Mouse (Mus musculus) CD4-positive, CD25-positive, alpha-beta regulatory T cell, adult 9 weeks (primary cell): Measurements from ENCODE around the gene Klrk1. TPM values are rescaled to one million over a fixed set of nuclear protein-coding genes. Genes with fewer than 3 reads are reported as not detected.

Source experiments
- polyA plus RNA-seq: library from polyadenylated mRNA; unstranded; fragments of 100-300 nt; shearing (Covaris generic); gene quantifications from one replicate; pipeline ENCODE4 v1.2.1, GENCODE M21; 2017

Klrk1 gene
- polyA plus RNA-seq, result 2.4 TPM

GRCm38 (mm10) chr6:129623735-129624134 is at the start of gene Klrk1:
TSS of gene Klrk1 (minus strand) at chr6:129623864.

GRCm38 (mm10) chr6:129660589-129660988 is 36.9 kb upstream of the Klrk1 start, which contains the start of gene Klrc2:
TSS of gene Klrc2 (minus strand) at chr6:129660689.

GRCm38 (mm10) chr6:129643237-129643636 is 19.6 kb upstream of the Klrk1 start, which contains the start of gene Klrc3:
TSS of gene Klrc3 (minus strand) at chr6:129643337.

GRCm38 (mm10) chr6:129591508-129591907 is 32.2 kb downstream of the Klrk1 start, which contains the start of gene Klrd1:
TSS of gene Klrd1 (plus strand) at chr6:129591782.

GRCm38 (mm10) chr6:129577605-129578004 is 46.1 kb downstream of the Klrk1 start, which contains the start of gene Klre1:
TSS of gene Klre1 (plus strand) at chr6:129577905.

Other genes with a start within 250 kb of the Klrk1 start
- not detected for gene Clec12b, start 238.0 kb downstream of the Klrk1 start, polyA plus RNA-seq
- gene Clec1b, start 226.6 kb downstream of the Klrk1 start, polyA plus RNA-seq, result 1.1 TPM
- not detected for gene Clec9a, start 215.0 kb downstream of the Klrk1 start, polyA plus RNA-seq
- not detected for gene Clec1a, start 171.9 kb downstream of the Klrk1 start, polyA plus RNA-seq
- gene Olr1, start 116.7 kb downstream of the Klrk1 start, polyA plus RNA-seq, result 0.79 TPM
- not detected for gene Tmem52b, start 111.3 kb downstream of the Klrk1 start, polyA plus RNA-seq
- gene Gabarapl1, start 90.7 kb downstream of the Klrk1 start, polyA plus RNA-seq, result 21.1 TPM
- 0.43 TPM for gene Klre1, start 46.0 kb downstream of the Klrk1 start, polyA plus RNA-seq
- gene Klrd1, start 32.1 kb downstream of the Klrk1 start, polyA plus RNA-seq, result 6.3 TPM
- not detected for gene Klrc3, start 19.5 kb upstream of the Klrk1 start, polyA plus RNA-seq
- gene Klrc2, start 36.8 kb upstream of the Klrk1 start, polyA plus RNA-seq, result 0.42 TPM
- 1.7 TPM for gene Klrc1, start 55.1 kb upstream of the Klrk1 start, polyA plus RNA-seq
- gene Klri1, start 93.3 kb upstream of the Klrk1 start, polyA plus RNA-seq, result not detected
- 0.07 TPM for gene Klri2, start 116.6 kb upstream of the Klrk1 start, polyA plus RNA-seq
- not detected for gene Gm156, start 160.4 kb upstream of the Klrk1 start, polyA plus RNA-seq
- not detected for gene Gm17631, start 238.8 kb upstream of the Klrk1 start, polyA plus RNA-seq